Mouse (Mus musculus): ENCODE measurements around the gene Rangap1.

- TF ChIP-seq CTCF (IDR thresholded peaks at IDR 0.05) (no peak), POLR2A (IDR thresholded peaks at IDR 0.05; ENCODE audit: insufficient read depth, low read depth, low read length) (no peak), EP300 (IDR thresholded peaks at IDR 0.05; ENCODE audit: insufficient read depth, low read depth, low read length) (no peak)
These were observed 42.2 kb downstream of the Rangap1 start for GRCm38 (mm10) chr15:81703094-81703489.

All from heart, adult 2 months (tissue).